Mouse (Mus musculus) megakaryocyte-erythroid progenitor cell, adult 5 weeks (primary cell): Measurements from ENCODE around the gene Gpr21. TPM values are rescaled to one million over a fixed set of nuclear protein-coding genes. Genes with fewer than 3 reads are reported as not detected.

Source experiments
- polyA plus RNA-seq: library from polyadenylated mRNA; stranded (reverse); fragments of >175 nt; gene quantifications from 2 replicates; pipeline ENCODE4 v1.2.3, GENCODE M21; 2012

The Gpr21 gene
- polyA plus RNA-seq: 0.05 and 0.08 TPM in 2 replicates

GRCm38 (mm10) chr2:37516030-37516710 is at the start of gene Gpr21:
TSS of gene Gpr21 (plus strand) at chr2:37516332.

Other genes with a start within 250 kb of the Gpr21 start
- not detected in 2 replicates for gene Olfr368, start 189.8 kb upstream of the Gpr21 start, polyA plus RNA-seq
- 10.5 and 16.6 TPM in 2 replicates for gene Pdcl, start 157.0 kb upstream of the Gpr21 start, polyA plus RNA-seq
- 0.72 and 1.1 TPM in 2 replicates for gene Rc3h2, start 93.4 kb upstream of the Gpr21 start, polyA plus RNA-seq
- 0.17 TPM in 2 replicates for gene Zbtb26, start 73.2 kb upstream of the Gpr21 start, polyA plus RNA-seq
- gene Zbtb6, start 73.2 kb upstream of the Gpr21 start, polyA plus RNA-seq: 0.34 and 0.78 TPM in 2 replicates
- gene Rabgap1, start 73.1 kb upstream of the Gpr21 start, polyA plus RNA-seq: 1.7 and 2.6 TPM in 2 replicates
- 18.9 and 27.0 TPM in 2 replicates for gene Strbp, start 187.5 kb downstream of the Gpr21 start, polyA plus RNA-seq